Mouse (Mus musculus) embryonic facial prominence, embryonic 13.5 days (tissue): Measurements from ENCODE around the gene Ankmy1. TPM values are rescaled to one million over a fixed set of nuclear protein-coding genes. Genes with fewer than 3 reads are reported as not detected.

Experiments
- microRNA counts: library from miRNA; unstranded; fragments of <30 nt; microRNA quantifications from one replicate; lab custom pipeline; 2016
- microRNA-seq: library from miRNA; unstranded; fragments of <30 nt; microRNA quantifications from one replicate; pipeline ENCODE4, GENCODE M21; 2016
- polyA plus RNA-seq: library from polyadenylated mRNA; unstranded; fragments of >200 nt; fragmentation: Nextera tagmentation; extraction: Ambion mirVana; gene quantifications from 2 replicates; pipeline ENCODE4 v1.2.1, GENCODE M21; 2015

Gene Ankmy1
- polyA plus RNA-seq, 1 experiment from 2014 or later: 0.38 TPM

MicroRNA genes within 50 kb of the gene (microRNA counts, 519-probe panel; counts per million panel counts)
- 3,777 counts per million, percentile 83 among the panel's probes with 10 or more counts for microRNA mmu-miR-149 (lab: Ali Mortazavi, UCI)

Small RNAs within 50 kb of the gene (microRNA-seq; reads per million reads assigned to microRNA genes)
- gene Mir149: 7,187 reads per million, percentile 93 among the genes with 10 or more reads in this experiment

Other genes with a start within 250 kb of the Ankmy1 start
- gene Gpc1, start 71.3 kb downstream of the Ankmy1 start, polyA plus RNA-seq: 58.5 and 66.1 TPM in 2 replicates
- 9.4 and 10.5 TPM in 2 replicates for gene Dusp28, start 4.1 kb upstream of the Ankmy1 start, polyA plus RNA-seq
- gene Rnpepl1, start 7.9 kb upstream of the Ankmy1 start, polyA plus RNA-seq: 29.4 and 30.0 TPM in 2 replicates
- 34.1 and 36.2 TPM in 2 replicates for gene Capn10, start 31.5 kb upstream of the Ankmy1 start, polyA plus RNA-seq
- gene Gpr35, start 48.0 kb upstream of the Ankmy1 start, polyA plus RNA-seq: 0.34 and 0.73 TPM in 2 replicates
- gene Aqp12, start 103.4 kb upstream of the Ankmy1 start, polyA plus RNA-seq: not detected in 2 replicates
- gene Kif1a, start 199.0 kb upstream of the Ankmy1 start, polyA plus RNA-seq: 24.6 and 27.0 TPM in 2 replicates
- gene Agxt, start 232.3 kb upstream of the Ankmy1 start, polyA plus RNA-seq: 0.25 TPM in 1 of 2 replicates, not detected in the other